Mouse (Mus musculus): ENCODE data around the gene Chd2. TPM values are rescaled to one million over a fixed set of nuclear protein-coding genes. Genes with fewer than 3 reads are reported as not detected.

The Chd2 gene
- total RNA-seq, 2 experiments from 2014 or later: 36.7 to 38.2 TPM

DNA sequence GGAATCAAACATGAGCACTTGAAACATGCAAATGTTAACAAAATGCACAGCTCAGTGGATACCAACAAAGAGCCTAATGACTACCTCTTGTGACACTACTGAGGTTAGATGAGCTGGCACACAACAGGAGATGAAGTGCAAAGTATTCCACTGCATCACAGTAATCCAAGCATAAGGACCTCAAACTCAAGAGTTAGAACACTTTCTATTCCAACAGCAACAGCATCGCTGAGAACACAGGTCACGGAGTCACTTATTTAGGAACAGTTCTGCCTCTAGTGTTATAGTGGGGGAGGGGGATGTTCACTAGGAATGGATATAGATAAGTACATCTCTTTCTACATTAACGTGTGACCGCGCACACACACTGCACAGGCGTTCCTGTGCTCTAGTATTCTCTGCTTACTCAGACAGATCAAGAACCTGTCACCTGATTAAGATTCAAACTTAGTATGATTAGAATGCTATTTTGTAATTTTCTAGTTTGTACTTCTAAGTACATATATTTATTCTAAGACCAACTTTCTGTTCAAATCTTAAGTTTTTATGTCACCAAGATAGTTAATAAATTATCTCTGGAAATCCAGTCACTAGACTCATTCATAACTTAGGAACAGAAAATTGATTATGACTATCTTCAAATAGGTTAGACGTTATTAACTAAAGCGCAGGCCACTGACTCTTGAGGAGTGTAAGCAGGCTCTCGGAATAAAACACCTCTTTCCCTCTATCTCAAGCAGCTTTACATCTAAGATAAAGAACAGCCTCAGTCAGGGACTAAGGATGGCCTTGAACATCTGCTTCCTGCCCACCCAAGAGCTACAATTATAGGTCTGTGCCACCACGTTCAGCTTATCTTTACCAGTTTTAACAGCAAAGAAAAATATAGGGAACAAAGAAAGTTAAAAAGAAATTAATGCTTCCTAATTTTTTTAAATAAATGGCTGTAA, 5.2 kb upstream of the Chd2 start:
- intact Hi-C loops (cut with DNase I; ENCODE audit: low total_unique reads): no loop called here

DNA sequence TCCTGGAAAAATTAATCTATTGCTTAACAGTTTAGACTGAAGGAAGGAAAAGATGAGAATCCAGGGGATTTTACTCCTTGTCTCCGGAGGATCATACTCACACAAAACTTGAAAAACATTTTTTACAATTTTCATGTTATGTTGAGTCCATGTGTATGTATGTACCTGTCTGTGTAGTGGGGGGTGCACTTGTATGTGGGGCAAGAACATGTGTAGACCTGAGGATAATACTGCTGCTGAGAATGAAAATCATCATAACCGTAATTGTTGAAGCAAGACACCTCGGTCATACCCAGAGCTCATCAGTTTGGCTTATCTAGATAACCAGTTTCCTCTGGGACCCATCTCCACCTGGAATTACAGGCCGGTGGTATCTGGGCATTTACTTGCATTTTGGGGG, 3.4 kb upstream of the Chd2 start:
- no peak for DNase-seq
- intact Hi-C loops (cut with DNase I; ENCODE audit: low total_unique reads): no loop called here

More for the DNA sequence above, 5.2 kb upstream of the Chd2 start:
- DNase-seq: no peak

DNA sequence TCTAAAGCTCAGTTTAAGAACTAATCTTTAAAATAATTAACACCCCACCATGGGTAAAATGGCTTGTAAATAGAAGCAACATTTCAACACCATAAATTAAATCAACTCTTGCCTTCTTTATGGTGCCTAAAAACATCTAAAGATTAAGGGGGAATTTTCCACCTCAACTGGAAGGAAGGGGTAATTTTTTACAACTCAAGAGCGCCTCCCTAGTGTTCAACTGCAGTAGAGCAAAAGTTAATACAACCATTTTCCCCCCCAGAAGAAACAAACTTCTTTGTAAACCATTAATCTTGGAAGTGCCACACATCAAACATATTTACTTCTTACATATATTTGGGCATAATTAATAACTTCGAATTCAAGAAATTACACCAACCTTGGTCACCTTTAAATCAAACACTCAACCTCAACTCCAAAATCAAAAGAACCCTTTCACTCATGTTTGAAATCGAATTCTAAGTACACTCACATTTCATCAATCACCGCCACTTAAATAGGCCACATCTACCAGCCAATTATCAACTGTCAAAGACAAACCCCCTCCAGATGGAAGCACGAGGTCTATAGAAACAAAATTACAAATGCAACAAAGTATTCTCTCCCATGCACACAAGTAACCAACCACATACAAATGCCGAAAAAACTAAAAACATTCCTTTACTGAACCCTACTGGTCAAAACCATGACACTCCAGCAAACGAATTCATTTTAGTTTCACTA, 662 bp upstream of the Chd2 start:
- no peak for DNase-seq
- intact Hi-C loops (cut with DNase I; ENCODE audit: low total_unique reads): loop anchor here (5.0 kb wide), 1 partner anchor 75 kb away; no protein-coding TSS in a partner anchor

DNA sequence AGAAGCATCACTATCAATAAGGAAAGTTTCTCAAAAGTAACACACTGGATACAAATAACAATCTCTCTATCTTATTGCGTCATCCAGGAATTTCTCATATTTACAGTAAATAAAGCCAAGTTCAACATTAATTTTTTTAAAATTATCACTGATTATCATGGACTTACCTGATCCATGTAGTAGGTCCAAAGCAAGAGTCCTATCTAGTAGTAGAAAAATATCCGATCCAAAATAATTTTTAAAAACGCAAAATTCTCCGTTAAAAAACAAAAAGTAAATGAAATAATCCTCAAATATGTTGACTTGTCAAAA, 595 bp downstream of the Chd2 start:
- DNase-seq: no peak
- intact Hi-C loops (cut with DNase I; ENCODE audit: low total_unique reads): loop anchor here (5.0 kb wide), 1 partner anchor 76 kb away; no protein-coding TSS in a partner anchor

DNA sequence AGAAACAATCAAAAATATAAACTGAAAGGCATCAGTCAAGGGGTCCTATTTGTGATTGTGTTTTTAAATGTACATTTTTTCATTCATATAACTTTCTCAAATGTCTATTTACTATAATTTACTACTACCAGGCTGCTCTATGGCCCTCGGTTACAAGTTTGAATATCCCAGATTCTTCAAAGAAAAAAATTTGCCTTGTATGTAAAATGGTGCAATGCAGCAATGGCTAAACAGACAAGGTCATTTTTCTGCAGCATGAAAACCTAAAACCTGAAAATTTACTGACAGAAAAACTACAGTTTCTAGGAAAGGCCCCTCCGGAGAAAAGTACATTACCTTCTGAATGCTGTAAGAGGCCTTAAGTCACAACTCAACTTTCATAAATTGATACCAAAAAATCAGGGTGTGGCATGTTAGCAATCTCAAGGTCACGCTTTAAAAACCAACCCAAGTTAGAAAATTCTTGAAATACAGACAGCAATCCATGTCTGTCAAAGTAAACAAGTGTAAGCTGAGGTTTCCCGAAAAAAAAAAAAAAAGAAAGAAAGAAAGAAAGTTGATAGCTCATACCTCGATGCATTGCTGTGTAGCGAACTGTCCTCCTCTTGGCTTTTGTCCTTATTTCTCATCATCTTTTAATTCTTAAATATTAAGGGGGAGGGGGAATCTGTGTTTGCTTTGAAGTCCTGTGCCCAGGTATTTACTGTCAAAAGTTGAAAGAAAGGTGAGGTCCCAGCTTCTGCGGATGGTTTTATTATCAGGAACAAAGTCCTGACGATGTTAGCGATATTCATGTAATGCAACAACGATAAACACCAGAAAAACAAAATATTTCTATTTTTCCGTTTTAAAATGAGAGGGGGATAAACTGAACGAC, 1.2 kb downstream of the Chd2 start:
- DNase-seq: no peak
- intact Hi-C loops (cut with DNase I; ENCODE audit: low total_unique reads): loop anchor here (5.0 kb wide), 1 partner anchor 77 kb away; no protein-coding TSS in a partner anchor

DNA sequence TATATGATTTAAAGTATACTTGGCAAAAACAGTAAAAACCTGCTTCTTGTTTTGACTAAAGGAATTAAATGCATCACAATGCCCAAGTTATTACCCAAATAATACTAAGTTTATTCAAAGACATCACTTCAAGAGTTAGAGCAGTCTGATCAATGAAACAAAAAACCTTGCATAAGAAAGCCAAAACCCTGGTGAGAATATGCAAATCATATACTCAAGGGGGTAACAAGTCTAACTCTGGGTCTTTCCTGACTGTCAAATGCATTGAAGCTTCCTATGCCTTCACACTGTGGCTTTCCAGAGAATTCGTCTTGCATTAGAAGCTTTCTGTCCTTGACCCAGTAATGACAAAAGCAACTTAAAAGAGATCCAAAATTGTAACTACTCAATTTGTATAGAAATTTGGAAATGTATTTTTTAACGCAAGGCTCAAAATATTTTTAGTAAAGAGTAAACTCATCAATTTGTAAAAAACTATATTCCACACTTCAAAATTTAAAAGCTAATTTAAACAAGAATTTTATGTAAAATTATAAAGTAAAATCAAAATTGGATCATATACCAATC, 2.4 kb downstream of the Chd2 start:
- DNase-seq: no peak
- intact Hi-C loops (cut with DNase I; ENCODE audit: low total_unique reads): no loop called here

DNA sequence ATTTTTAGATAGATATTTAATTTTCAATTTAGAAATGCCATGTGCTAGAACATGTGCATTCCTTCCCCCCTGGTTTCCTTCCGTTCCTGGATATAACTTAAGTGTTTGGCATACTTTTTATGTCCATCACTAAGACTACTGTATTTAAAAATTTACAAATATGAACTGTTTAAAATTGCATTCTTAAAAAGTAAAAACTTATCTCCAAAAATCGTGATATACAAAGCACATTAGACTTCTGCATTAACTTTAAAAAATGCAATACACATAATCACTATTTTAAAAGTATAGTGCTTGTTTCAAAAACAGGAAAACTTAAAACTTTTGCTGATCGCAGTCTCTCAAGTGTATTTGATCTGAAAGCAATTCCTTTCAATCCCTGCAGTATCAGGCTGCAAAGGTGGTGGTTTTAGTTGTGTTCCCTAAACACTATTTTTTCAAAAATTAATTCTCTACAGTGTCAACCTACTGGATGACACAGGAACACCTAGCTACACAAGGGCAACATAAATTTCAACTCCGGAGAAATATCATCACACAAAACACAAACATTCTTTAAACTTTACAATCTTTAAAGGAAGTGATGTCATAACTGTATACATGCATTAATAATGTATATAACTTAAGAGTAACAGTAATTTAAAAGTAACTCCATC, 3.1 kb downstream of the Chd2 start:
- intact Hi-C loops (cut with DNase I; ENCODE audit: low total_unique reads): no loop called here
- no peak for DNase-seq

DNA sequence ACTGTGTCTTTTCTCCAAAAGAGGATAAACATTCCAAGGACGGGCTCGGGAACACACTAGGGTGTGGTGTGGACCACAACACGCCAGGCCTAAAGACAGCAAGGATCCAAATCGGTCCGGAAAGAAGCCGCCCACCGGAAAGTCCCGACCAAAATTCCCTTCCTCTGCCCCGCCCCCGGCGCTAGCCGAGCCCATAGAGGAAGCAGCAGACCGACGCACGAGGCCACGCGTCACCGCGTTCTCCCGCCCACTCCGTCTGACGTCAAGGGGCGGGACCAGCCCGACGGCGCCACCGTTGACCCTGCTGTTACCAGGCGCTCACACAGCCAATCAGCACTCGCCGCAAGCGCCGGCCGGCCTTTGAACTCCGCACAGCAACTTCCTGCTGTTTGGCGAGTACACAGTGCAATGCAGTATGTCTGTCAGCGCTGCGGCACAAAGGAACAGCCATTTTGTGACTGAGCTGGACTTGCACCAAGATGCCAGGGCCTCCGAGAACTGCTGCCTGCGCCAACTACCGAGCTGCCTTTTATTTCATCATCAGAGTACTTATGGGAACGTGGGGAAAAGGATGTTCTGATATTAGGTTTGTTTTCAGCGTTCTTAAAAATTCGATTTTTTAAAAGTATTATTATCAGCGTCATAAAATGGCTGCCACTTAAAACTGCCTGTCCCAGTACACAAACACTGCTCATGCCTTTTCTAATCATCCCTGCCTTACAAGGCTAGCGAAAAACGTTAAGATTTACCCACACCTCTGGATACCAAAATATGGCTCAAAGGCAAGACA, 3.8 kb downstream of the Chd2 start:
- intact Hi-C loops (cut with DNase I; ENCODE audit: low total_unique reads): no loop called here
- DNase-seq: peak; percentile 100

DNA sequence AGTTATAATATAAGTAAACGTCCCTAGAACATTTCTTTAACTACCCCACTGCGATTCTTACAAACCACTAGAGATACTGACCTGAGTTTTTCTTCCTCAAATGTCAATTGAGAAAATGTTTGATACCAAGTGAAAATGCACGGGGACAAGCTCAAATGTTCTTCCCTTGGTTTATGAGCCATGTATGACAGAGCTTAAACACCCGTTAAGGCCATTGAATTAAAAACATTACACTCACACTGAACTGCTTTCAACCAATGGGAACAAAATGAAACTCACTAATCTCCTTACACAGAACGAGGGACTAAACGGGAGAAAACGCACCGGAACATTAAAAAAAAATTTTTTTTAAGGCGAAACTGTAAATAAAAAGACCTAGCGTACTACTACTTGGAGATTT, 4.4 kb downstream of the Chd2 start:
- no peak for DNase-seq
- intact Hi-C loops (cut with DNase I; ENCODE audit: low total_unique reads): no loop called here

DNA sequence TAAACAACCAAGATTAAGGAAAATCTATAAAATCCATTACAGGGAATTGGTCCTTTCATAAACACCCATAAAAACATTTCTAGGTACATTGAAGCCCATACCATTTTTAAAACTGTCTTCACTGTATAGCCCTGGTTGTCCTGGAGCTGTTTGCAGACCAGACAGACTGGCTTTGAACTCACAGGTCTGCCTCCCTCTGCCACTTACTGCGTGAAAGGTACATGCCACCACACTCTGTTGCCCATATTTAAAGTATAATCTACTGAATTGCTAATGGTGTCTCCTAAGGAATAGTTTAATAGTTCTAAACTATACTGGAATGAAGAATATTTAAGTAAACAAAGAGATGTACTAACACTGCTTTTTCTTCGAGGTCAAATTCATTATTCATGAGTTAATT, 5.1 kb downstream of the Chd2 start:
- intact Hi-C loops (cut with DNase I; ENCODE audit: low total_unique reads): no loop called here
- no peak for DNase-seq

DNA sequence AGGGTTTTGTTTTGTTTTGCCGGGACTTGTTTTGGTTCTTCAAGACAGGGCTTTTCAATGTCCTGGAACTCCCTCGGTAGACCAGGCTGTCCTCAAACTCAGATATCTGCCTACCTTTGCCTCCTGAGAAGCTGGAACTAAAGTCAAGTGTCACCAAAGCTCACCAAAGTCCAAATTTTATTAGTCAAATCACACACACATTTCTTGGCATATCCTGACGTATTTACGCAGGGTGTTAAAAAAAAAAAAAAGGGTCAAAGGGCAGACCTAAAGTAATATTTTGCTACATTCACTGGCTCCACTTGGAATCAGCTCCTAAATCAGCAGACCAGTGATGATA, 5.8 kb downstream of the Chd2 start:
- intact Hi-C loops (cut with DNase I; ENCODE audit: low total_unique reads): no loop called here
- no peak for DNase-seq

DNA sequence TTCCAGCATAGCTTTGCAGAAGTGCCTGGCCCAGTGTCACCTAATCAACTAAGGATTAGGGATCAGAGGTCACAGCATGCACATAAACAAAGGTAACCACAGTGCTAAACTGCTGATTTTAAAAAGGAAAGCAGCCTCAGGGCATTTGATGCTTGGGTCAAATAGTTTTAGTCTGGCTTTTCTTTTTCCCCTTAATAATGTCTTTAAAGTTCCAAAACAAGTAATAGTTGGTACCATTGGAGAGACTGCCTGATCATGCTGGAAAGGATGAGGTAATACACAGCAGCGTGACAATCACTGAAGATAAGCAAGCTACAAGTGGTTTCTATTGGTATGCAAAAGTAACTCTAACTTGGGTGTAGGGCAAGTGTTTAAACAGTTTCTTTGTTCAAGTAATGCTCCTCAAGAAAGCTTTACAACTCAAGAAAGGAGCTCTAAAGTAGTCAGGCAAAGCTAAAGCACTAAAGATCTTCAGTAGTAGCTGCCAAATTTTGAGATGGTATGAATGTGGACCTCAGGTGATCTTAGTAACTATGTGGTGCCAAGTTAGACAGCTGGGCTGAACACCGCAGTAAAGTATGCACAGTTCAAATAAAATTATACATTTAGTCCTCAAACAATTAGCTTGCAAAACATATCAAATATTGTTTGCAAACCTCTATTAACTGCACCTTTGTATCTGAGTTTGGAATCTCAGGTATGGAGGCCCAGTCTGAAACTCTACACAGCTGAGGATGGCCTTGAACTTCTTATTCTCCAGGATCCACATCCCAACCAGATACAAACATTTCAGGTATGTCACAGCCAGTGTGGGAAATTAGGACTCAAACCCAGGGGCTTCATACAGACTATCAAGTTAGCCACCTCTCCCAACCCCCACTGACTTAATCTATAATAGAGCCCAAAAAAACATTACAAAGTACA, 6.4 kb downstream of the Chd2 start:
- intact Hi-C loops (cut with DNase I; ENCODE audit: low total_unique reads): no loop called here

DNA sequence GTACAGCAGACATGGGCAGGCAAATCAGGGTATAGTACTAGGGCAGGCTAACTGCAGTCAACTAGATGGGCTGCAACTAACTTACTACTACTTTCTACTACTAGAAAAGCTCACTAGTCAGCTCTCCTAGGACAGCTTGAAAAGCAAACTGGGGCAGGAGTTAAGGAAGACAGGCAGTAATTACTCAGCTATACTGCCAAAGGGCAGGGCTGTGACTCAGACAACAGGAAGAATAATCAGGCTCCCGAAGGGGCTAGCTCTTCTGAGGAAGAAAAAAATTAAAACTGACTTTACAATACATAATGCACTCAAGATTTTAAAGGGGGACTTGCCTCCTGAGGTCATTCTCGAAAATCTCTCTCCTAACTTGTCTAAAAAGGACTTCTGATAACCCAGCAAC, 8.2 kb downstream of the Chd2 start:
- no peak for DNase-seq
- intact Hi-C loops (cut with DNase I; ENCODE audit: low total_unique reads): no loop called here

More for the DNA sequence above, 6.4 kb downstream of the Chd2 start:
- DNase-seq: no peak

DNA sequence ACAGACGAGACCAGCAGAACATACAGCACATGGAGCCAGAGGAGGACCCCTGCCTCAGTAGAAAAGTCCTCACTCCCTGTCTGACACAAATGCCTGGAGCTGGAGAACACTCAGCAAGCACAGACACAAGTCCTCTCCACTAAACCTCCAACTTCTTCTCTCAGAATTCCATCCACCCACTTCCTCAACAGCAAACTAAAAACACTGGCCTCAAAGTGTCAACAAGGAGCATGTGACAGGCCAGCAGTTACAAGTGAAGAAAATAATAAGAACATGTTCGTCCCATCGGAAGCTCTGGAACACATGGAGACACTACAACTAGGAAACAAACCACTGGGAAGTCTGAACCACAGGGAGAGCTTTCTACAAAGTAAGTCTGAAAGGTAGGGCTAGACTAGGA, 8.7 kb downstream of the Chd2 start:
- intact Hi-C loops (cut with DNase I; ENCODE audit: low total_unique reads): no loop called here
- DNase-seq: no peak

DNA sequence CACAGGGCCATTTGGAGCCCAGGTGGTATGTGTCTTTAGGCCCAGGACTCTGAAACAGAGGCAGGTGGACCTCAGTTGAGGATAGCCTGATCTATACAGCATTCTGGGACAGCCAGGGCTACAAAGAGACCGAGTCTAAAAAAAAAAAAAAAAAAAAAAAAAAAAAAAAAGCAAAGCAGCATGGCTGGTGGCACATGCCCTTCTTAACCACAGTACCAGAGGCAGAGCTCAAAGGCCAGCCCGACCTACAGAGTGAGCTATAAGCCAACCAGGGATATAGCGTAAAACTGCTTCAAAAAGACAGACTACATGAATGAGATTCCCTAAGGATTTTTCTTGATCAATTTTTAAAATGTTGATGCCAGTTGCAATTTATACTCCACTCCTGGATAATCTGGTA, 9.5 kb downstream of the Chd2 start:
- intact Hi-C loops (cut with DNase I; ENCODE audit: low total_unique reads): no loop called here
- no peak for DNase-seq

DNA sequence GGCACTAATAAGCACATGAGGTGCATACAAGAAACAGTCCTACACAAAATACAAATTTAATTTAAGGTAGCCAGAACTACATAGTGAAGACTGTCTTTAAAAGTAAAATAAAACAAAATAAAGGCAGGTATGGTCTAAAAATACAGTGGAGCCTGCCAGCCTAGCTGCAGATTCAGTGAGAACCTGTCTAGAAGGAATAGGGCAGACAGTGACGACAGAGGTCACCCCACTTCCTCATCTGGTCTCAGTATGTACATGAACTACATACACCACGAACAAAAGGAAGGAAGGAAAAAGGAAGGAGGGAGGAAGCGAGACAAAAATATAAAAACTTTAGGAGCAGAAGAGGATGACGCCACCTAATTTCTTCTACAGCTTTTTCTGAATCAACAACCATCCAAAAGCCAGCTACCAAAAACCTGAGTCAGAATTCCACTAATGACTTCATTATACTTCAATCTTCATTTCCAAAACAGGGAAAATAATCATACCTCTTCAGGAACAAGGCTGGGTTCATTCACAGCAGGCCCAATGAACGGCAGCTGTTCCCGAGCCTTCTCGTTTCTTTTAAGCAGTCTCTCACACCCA, 10.0 kb downstream of the Chd2 start:
- intact Hi-C loops (cut with DNase I; ENCODE audit: low total_unique reads): no loop called here
- no peak for DNase-seq

DNA sequence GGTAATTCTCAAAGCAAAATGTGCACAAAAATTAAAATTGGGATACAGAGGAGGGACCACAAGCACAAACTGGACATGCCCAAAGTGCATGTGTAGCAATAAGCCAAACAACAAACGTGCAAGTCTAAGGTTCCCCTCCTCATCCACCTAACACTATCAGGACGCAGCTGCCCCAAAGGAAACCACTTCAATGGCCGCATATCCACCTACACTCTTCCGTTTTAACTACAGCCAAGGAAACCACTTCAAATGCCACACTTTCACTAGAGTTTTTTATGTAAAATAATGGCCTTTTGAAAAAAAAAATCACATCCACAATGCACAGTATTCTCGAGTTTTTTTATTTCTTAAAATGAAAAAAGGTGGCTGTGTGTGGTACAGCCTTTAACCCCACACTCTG, 10.8 kb downstream of the Chd2 start:
- intact Hi-C loops (cut with DNase I; ENCODE audit: low total_unique reads): no loop called here
- no peak for DNase-seq
